Mouse (Mus musculus) liver, adult 2 months (tissue): ENCODE results near the gene Ndufb8.

Experiments
- CTCF ChIP-seq: fragments of 200-500 bp; IDR thresholded peaks from 2 replicates; pipeline ENCODE4 v1.5.1; 2011; ENCODE audit warnings: low read depth, low read length, control low read depth
- POLR2A ChIP-seq: fragments of 200-500 bp; IDR thresholded peaks from 2 replicates; pipeline ENCODE4 v1.6.1; 2011; ENCODE audit warnings: low read length, control low read depth; ENCODE audit not compliant: insufficient read depth; ENCODE audit errors: extremely low read depth

DNA sequence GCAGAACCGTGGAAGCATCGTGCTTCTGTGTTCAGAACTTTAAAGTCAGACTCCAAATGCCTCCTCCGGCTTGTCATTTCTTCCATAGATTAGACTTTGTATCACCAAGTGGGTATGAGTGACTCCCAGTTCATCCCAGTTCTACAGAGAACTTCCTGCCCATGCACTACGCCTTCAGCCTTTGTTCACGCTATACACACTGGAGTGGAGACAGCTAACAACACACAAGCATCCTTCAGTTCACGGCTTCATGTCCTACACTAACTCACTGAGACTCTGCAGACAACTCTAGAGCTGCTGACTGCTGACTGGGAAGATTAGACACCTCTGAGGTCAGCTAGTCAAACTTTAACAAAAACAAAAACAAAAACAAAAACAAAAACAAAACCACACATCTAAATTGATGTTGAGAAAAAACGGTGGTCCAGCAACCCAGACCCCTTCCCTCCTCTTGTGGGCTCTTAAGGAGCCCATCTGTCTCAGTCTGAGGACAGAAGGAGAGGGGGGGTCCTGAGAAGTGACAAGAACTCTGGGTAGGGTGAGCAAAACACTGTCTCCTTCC is 41.2 kb downstream of the Ndufb8 start:
- no peak for TF ChIP-seq CTCF
- no peak for TF ChIP-seq POLR2A
